Mouse (Mus musculus) kidney, embryonic 15.5 days (tissue): ENCODE results near the gene Col17a1. TPM values are rescaled to one million over a fixed set of nuclear protein-coding genes. Genes with fewer than 3 reads are reported as not detected.

Experiments
- ATAC-seq: fragments of 200-750 bp; cut with Nextera tagmentation; replicated peaks from 2 replicates; pipeline ENCODE4 v1.8.0; 2017; ENCODE audit warnings: moderate TSS enrichment; ENCODE audit not compliant: low FRiP score
- H3K27ac ChIP-seq: fragments of 300-500 bp; sonication (generic); 2 replicates; pipeline ENCODE4 v1.5.1; 2015; ENCODE audit warnings: mild to moderate bottlenecking, inconsistent platforms
- H3K27me3 ChIP-seq: fragments of 300-500 bp; sonication (generic); 2 replicates; pipeline ENCODE4 v1.6.1; 2015; ENCODE audit warnings: inconsistent platforms
- H3K36me3 ChIP-seq: fragments of 300-500 bp; sonication (generic); 2 replicates; pipeline ENCODE4 v1.6.1; 2015; ENCODE audit warnings: inconsistent platforms
- H3K4me1 ChIP-seq: fragments of 300-500 bp; sonication (generic); 2 replicates; pipeline ENCODE4 v1.6.1; 2015; ENCODE audit warnings: inconsistent platforms
- H3K4me2 ChIP-seq: fragments of 300-500 bp; sonication (generic); 2 replicates; pipeline ENCODE4 v1.6.1; 2015; ENCODE audit warnings: moderate library complexity, mild to moderate bottlenecking, inconsistent platforms
- H3K4me3 ChIP-seq: fragments of 300-500 bp; sonication (generic); replicated peaks from 2 replicates; pipeline ENCODE4 v1.5.1; 2015; ENCODE audit warnings: mild to moderate bottlenecking, inconsistent platforms
- H3K9ac ChIP-seq: fragments of 300-500 bp; sonication (generic); 2 replicates; pipeline ENCODE4 v1.6.1; 2015; ENCODE audit warnings: mild to moderate bottlenecking, inconsistent platforms
- H3K9me3 ChIP-seq: fragments of 300-500 bp; sonication (generic); replicated peaks from 2 replicates; pipeline ENCODE4 v1.6.1; 2016; ENCODE audit warnings: inconsistent platforms
- WGBS: fragments of 180-500 bp; shearing (Covaris S2); methylation state at CpG from one replicate; pipeline ENCODE4 v1.1.7; 2015; ENCODE audit warnings: mixed read lengths; 5-methylcytosine and 5-hydroxymethylcytosine counted together
- polyA plus RNA-seq: library from polyadenylated mRNA; unstranded; fragments of >200 nt; fragmentation: Nextera tagmentation; extraction: Ambion mirVana; gene quantifications from 2 replicates; pipeline ENCODE4 v1.2.1, GENCODE M21; 2015

Gene Col17a1
- 0.49 and 0.84 TPM in 2 replicates for polyA plus RNA-seq

- no peaks in the 10 kb centered on the region for H3K36me3 ChIP-seq
- WGBS = 72% methylated on average over 6 of the region's 6 CpGs
- peaks cover 5% of the 10 kb centered on the region; the same call in 1 of the 2 replicates for H3K4me1 ChIP-seq
- H3K9me3 ChIP-seq = no peaks in the 10 kb centered on the region
- H3K4me2 ChIP-seq = no peak within 1 kb of the TSS
- H3K9ac ChIP-seq = no peak within 1 kb of the TSS
- no peak within 1 kb of the TSS for H3K4me3 ChIP-seq
- ATAC-seq = no peak
- no peak within 1 kb of the TSS for H3K27ac ChIP-seq
- H3K27me3 ChIP-seq = no peaks in the 10 kb centered on the region
Measured at GRCm38 (mm10) chr19:47691994-47692393, at the start of gene Col17a1. Col17a1 (minus strand) TSS chr19:47692094.

- Histone ChIP-seq H3K36me3 (peaks cover 40% of the 10 kb centered on the region), H3K4me2 (peak overlapping the region; percentile 87), H3K4me3 (peak overlapping the region; percentile 83), H3K4me1 (peaks cover 20% of the 10 kb centered on the region), H3K27ac (peak overlapping the region; percentile 96), H3K9me3 (no peaks in the 10 kb centered on the region), H3K9ac (peak overlapping the region; percentile 78), H3K27me3 (no peaks in the 10 kb centered on the region)
- ATAC-seq = no peak; the same call in 1 of the 2 replicates
- WGBS = 2% methylated on average over 13 of the region's 15 CpGs
Measured at GRCm38 (mm10) chr19:47731931-47732330, 40.0 kb upstream of the Col17a1 start.

- Histone ChIP-seq H3K4me2 (peak within 1 kb of the TSS; percentile 87), H3K4me1 (peaks cover 20% of the 10 kb centered on the region), H3K27ac (peak within 1 kb of the TSS; percentile 96), H3K9me3 (no peaks in the 10 kb centered on the region), H3K27me3 (no peaks in the 10 kb centered on the region), H3K9ac (peak within 1 kb of the TSS; percentile 78), H3K4me3 (peak within 1 kb of the TSS; percentile 83), H3K36me3 (peaks cover 34% of the 10 kb centered on the region)
- under 1% methylated on average over 71 of the region's 72 CpGs for WGBS
- ATAC-seq = peak; percentile 98
Measured at GRCm38 (mm10) chr19:47731071-47731881, 39.4 kb upstream of the Col17a1 start, which contains the start of gene Sfr1. Sfr1 (plus strand) TSS chr19:47731682.

GRCm38 (mm10) chr19:47730691-47731070, 38.8 kb upstream of the Col17a1 start:
- H3K4me3 ChIP-seq = peak overlapping the region; percentile 83
- peak; percentile 78 for ATAC-seq
- 0% methylated on average over 12 of the region's 12 CpGs for whole genome bisulfite sequencing
- H3K9ac ChIP-seq = peak overlapping the region; percentile 52
- H3K9me3 ChIP-seq = no peaks in the 10 kb centered on the region
- peak overlapping the region; percentile 87 for H3K4me2 ChIP-seq
- H3K27ac ChIP-seq = peak overlapping the region; percentile 96
- H3K4me1 ChIP-seq = peaks cover 20% of the 10 kb centered on the region
- no peaks in the 10 kb centered on the region for H3K27me3 ChIP-seq
- peaks cover 28% of the 10 kb centered on the region for H3K36me3 ChIP-seq

GRCm38 (mm10) chr19:47725643-47726140, 33.8 kb upstream of the Col17a1 start:
- H3K9ac ChIP-seq = no peak overlapping the region
- no peak for ATAC-seq
- H3K36me3 ChIP-seq = no peaks in the 10 kb centered on the region
- no peak overlapping the region for H3K27ac ChIP-seq
- peaks cover 18% of the 10 kb centered on the region for H3K4me1 ChIP-seq
- WGBS = 77% methylated on average over 7 of the region's 7 CpGs
- no peaks in the 10 kb centered on the region for H3K9me3 ChIP-seq
- H3K4me3 ChIP-seq = no peak overlapping the region
- no peaks in the 10 kb centered on the region for H3K27me3 ChIP-seq
- no peak overlapping the region for H3K4me2 ChIP-seq

GRCm38 (mm10) chr19:47724903-47725302, 33.0 kb upstream of the Col17a1 start:
- Histone ChIP-seq H3K27me3 (no peaks in the 10 kb centered on the region), H3K4me2 (no peak overlapping the region), H3K36me3 (no peaks in the 10 kb centered on the region), H3K9me3 (no peaks in the 10 kb centered on the region), H3K9ac (no peak overlapping the region), H3K4me3 (no peak overlapping the region), H3K27ac (no peak overlapping the region), H3K4me1 (peaks cover 10% of the 10 kb centered on the region)
- WGBS = 77% methylated on average over 4 of the region's 4 CpGs
- no peak for ATAC-seq

- no peaks in the 10 kb centered on the region for H3K9me3 ChIP-seq
- no peak overlapping the region for H3K4me3 ChIP-seq
- no peak overlapping the region for H3K4me2 ChIP-seq
- no peak overlapping the region for H3K27ac ChIP-seq
- peaks cover 6% of the 10 kb centered on the region; the same call in 1 of the 2 replicates for H3K4me1 ChIP-seq
- H3K9ac ChIP-seq = no peak overlapping the region
- no peaks in the 10 kb centered on the region for H3K36me3 ChIP-seq
- 27% methylated on average over 6 of the region's 6 CpGs for WGBS
- H3K27me3 ChIP-seq = no peaks in the 10 kb centered on the region
- no peak for ATAC-seq
Measured at GRCm38 (mm10) chr19:47722471-47722870, 30.6 kb upstream of the Col17a1 start.

- Histone ChIP-seq H3K27me3 (no peaks in the 10 kb centered on the region), H3K27ac (no peak overlapping the region), H3K4me1 (peaks cover 6% of the 10 kb centered on the region; the same call in 1 of the 2 replicates), H3K9ac (no peak overlapping the region), H3K4me2 (no peak overlapping the region), H3K36me3 (no peaks in the 10 kb centered on the region), H3K9me3 (0 out of 2 replicates have a peak, but pooled peaks cover 2% of the 10 kb centered on the region), H3K4me3 (no peak overlapping the region)
- no peak for ATAC-seq
- 83% methylated on average over 3 of the region's 3 CpGs for WGBS
Measured at GRCm38 (mm10) chr19:47719147-47719546, 27.3 kb upstream of the Col17a1 start.

- Histone ChIP-seq H3K27ac (no peak overlapping the region), H3K9me3 (0 out of 2 replicates have a peak, but pooled peaks cover 2% of the 10 kb centered on the region), H3K27me3 (no peaks in the 10 kb centered on the region), H3K4me2 (no peak overlapping the region), H3K9ac (no peak overlapping the region), H3K4me3 (no peak overlapping the region), H3K36me3 (no peaks in the 10 kb centered on the region), H3K4me1 (no peaks in the 10 kb centered on the region)
- ATAC-seq = no peak
- WGBS = 64% methylated on average over 2 of the region's 2 CpGs
Measured at GRCm38 (mm10) chr19:47716144-47716543, 24.2 kb upstream of the Col17a1 start.

- H3K9ac ChIP-seq = no peak overlapping the region
- H3K4me3 ChIP-seq = no peak overlapping the region
- ATAC-seq = no peak
- no peaks in the 10 kb centered on the region for H3K36me3 ChIP-seq
- WGBS = 74% methylated on average over 9 of the region's 9 CpGs
- H3K4me2 ChIP-seq = no peak overlapping the region
- 0 out of 2 replicates have a peak, but pooled peaks cover 2% of the 10 kb centered on the region for H3K9me3 ChIP-seq
- no peak overlapping the region for H3K27ac ChIP-seq
- H3K27me3 ChIP-seq = no peaks in the 10 kb centered on the region
- H3K4me1 ChIP-seq = no peaks in the 10 kb centered on the region
Measured at GRCm38 (mm10) chr19:47713457-47713856, 21.6 kb upstream of the Col17a1 start.

GRCm38 (mm10) chr19:47710376-47710775, 18.5 kb upstream of the Col17a1 start:
- Histone ChIP-seq H3K9ac (no peak overlapping the region), H3K27me3 (no peaks in the 10 kb centered on the region)

GRCm38 (mm10) chr19:47705772-47706309, 13.9 kb upstream of the Col17a1 start:
- no peak overlapping the region for H3K9ac ChIP-seq
- H3K9me3 ChIP-seq = no peaks in the 10 kb centered on the region
- 90% methylated on average over 8 of the region's 8 CpGs for WGBS
- H3K4me2 ChIP-seq = no peak overlapping the region
- no peaks in the 10 kb centered on the region for H3K27me3 ChIP-seq
- 0 out of 2 replicates have a peak, but pooled peaks cover 2% of the 10 kb centered on the region for H3K4me1 ChIP-seq
- H3K36me3 ChIP-seq = no peaks in the 10 kb centered on the region
- no peak overlapping the region for H3K4me3 ChIP-seq
- no peak for ATAC-seq
- H3K27ac ChIP-seq = no peak overlapping the region

More at GRCm38 (mm10) chr19:47710376-47710775, 18.5 kb upstream of the Col17a1 start:
- Histone ChIP-seq H3K4me2 (no peak overlapping the region), H3K36me3 (no peaks in the 10 kb centered on the region), H3K9me3 (no peaks in the 10 kb centered on the region), H3K27ac (no peak overlapping the region), H3K4me1 (no peaks in the 10 kb centered on the region), H3K4me3 (no peak overlapping the region)
- 81% methylated on average over 4 of the region's 4 CpGs for WGBS
- no peak for ATAC-seq
